Mouse (Mus musculus): ENCODE measurements around the gene Arid1b. TPM values are rescaled to one million over a fixed set of nuclear protein-coding genes. Genes with fewer than 3 reads are reported as not detected.

Arid1b gene
- polyA plus RNA-seq, 1 experiment: 59.4 TPM

GRCm38 (mm10) chr17:5067264-5067663, 73.1 kb downstream of the Arid1b start:
- TF ChIP-seq POLR2A (IDR thresholded peaks at IDR 0.05; ENCODE audit: low read depth, low read length) (no peak), CTCF (IDR thresholded peaks at IDR 0.05; ENCODE audit: extremely low read depth, insufficient read length, insufficient replicate concordance, low read depth, low read length) (no peak)

GRCm38 (mm10) chr17:5070399-5070798, 76.3 kb downstream of the Arid1b start:
- H3K4me1 ChIP-seq (ENCODE audit: control insufficient read depth, insufficient read depth, insufficient read length, low read length): no peaks in the 10 kb centered on the region
- H3K27ac ChIP-seq (ENCODE audit: insufficient read depth, low read depth, low read length): no peak overlapping the region
- H3K27me3 ChIP-seq (ENCODE audit: control insufficient read depth, insufficient read depth, low read length): no peaks in the 10 kb centered on the region
- no peak overlapping the region for H3K4me3 ChIP-seq (ENCODE audit: low read depth, low read length)
- TF ChIP-seq CTCF (IDR thresholded peaks at IDR 0.05; ENCODE audit: extremely low read depth, insufficient read length, insufficient replicate concordance, low read depth, low read length): no peak
- TF ChIP-seq POLR2A (IDR thresholded peaks at IDR 0.05; ENCODE audit: low read depth, low read length): no peak
- no peaks in the 10 kb centered on the region for H3K36me3 ChIP-seq (ENCODE audit: control insufficient read depth, insufficient read depth, low read length)
- whole genome bisulfite sequencing: 91% methylated on average over 3 of the region's 3 CpGs

More at GRCm38 (mm10) chr17:5067264-5067663, 73.1 kb downstream of the Arid1b start:
- Histone ChIP-seq H3K4me1 (ENCODE audit: control insufficient read depth, insufficient read depth, insufficient read length, low read length) (no peaks in the 10 kb centered on the region), H3K36me3 (ENCODE audit: control insufficient read depth, insufficient read depth, low read length) (no peaks in the 10 kb centered on the region), H3K27ac (ENCODE audit: insufficient read depth, low read depth, low read length) (no peak overlapping the region), H3K4me3 (ENCODE audit: low read depth, low read length) (no peak overlapping the region), H3K27me3 (ENCODE audit: control insufficient read depth, insufficient read depth, low read length) (no peaks in the 10 kb centered on the region)
- 71% methylated on average over 4 of the region's 4 CpGs for WGBS

GRCm38 (mm10) chr17:5072539-5072938, 78.4 kb downstream of the Arid1b start:
- Histone ChIP-seq H3K36me3 (ENCODE audit: control insufficient read depth, insufficient read depth, low read length) (no peaks in the 10 kb centered on the region), H3K4me3 (ENCODE audit: low read depth, low read length) (no peak overlapping the region), H3K4me1 (ENCODE audit: control insufficient read depth, insufficient read depth, insufficient read length, low read length) (no peaks in the 10 kb centered on the region), H3K27ac (ENCODE audit: insufficient read depth, low read depth, low read length) (no peak overlapping the region), H3K27me3 (ENCODE audit: control insufficient read depth, insufficient read depth, low read length) (no peaks in the 10 kb centered on the region)
- 55% methylated on average over 4 of the region's 4 CpGs for WGBS
- TF ChIP-seq CTCF (IDR thresholded peaks at IDR 0.05; ENCODE audit: extremely low read depth, insufficient read length, insufficient replicate concordance, low read depth, low read length) (no peak), POLR2A (IDR thresholded peaks at IDR 0.05; ENCODE audit: low read depth, low read length) (no peak)

- Histone ChIP-seq H3K4me1 (ENCODE audit: control insufficient read depth, insufficient read depth, insufficient read length, low read length) (peaks cover 4% of the 10 kb centered on the region; the same call in 1 of the 2 replicates), H3K27ac (ENCODE audit: insufficient read depth, low read depth, low read length) (no peak overlapping the region), H3K4me3 (ENCODE audit: low read depth, low read length) (no peak overlapping the region), H3K36me3 (ENCODE audit: control insufficient read depth, insufficient read depth, low read length) (no peaks in the 10 kb centered on the region), H3K27me3 (ENCODE audit: control insufficient read depth, insufficient read depth, low read length) (no peaks in the 10 kb centered on the region)
- WGBS: 67% methylated on average over 7 of the region's 7 CpGs
- TF ChIP-seq CTCF (IDR thresholded peaks at IDR 0.05; ENCODE audit: extremely low read depth, insufficient read length, insufficient replicate concordance, low read depth, low read length) (no peak), POLR2A (IDR thresholded peaks at IDR 0.05; ENCODE audit: low read depth, low read length) (no peak)
Observed at GRCm38 (mm10) chr17:5074752-5075506, 80.8 kb downstream of the Arid1b start.

- Histone ChIP-seq H3K4me3 (ENCODE audit: low read depth, low read length) (no peak overlapping the region), H3K27ac (ENCODE audit: insufficient read depth, low read depth, low read length) (no peak overlapping the region), H3K4me1 (ENCODE audit: control insufficient read depth, insufficient read depth, insufficient read length, low read length) (peaks cover 22% of the 10 kb centered on the region), H3K36me3 (ENCODE audit: control insufficient read depth, insufficient read depth, low read length) (no peaks in the 10 kb centered on the region), H3K27me3 (ENCODE audit: control insufficient read depth, insufficient read depth, low read length) (no peaks in the 10 kb centered on the region)
- no peak for TF ChIP-seq POLR2A (IDR thresholded peaks at IDR 0.05; ENCODE audit: low read depth, low read length)
- 64% methylated on average over 9 of the region's 9 CpGs for WGBS
Observed at GRCm38 (mm10) chr17:5077996-5078395, 83.9 kb downstream of the Arid1b start.

- Histone ChIP-seq H3K4me3 (ENCODE audit: low read depth, low read length) (no peak overlapping the region), H3K27me3 (ENCODE audit: control insufficient read depth, insufficient read depth, low read length) (no peaks in the 10 kb centered on the region), H3K36me3 (ENCODE audit: control insufficient read depth, insufficient read depth, low read length) (no peaks in the 10 kb centered on the region), H3K4me1 (ENCODE audit: control insufficient read depth, insufficient read depth, insufficient read length, low read length) (peaks cover 25% of the 10 kb centered on the region), H3K27ac (ENCODE audit: insufficient read depth, low read depth, low read length) (no peak overlapping the region)
- no peak for TF ChIP-seq POLR2A (IDR thresholded peaks at IDR 0.05; ENCODE audit: low read depth, low read length)
- no peak for TF ChIP-seq CTCF (IDR thresholded peaks at IDR 0.05; ENCODE audit: extremely low read depth, insufficient read length, insufficient replicate concordance, low read depth, low read length)
- WGBS: 70% methylated on average over 5 of the region's 5 CpGs
Observed at GRCm38 (mm10) chr17:5078576-5078975, 84.4 kb downstream of the Arid1b start.

- no peak overlapping the region for H3K27ac ChIP-seq (ENCODE audit: insufficient read depth, low read depth, low read length)
Observed at GRCm38 (mm10) chr17:5080884-5081419, 86.8 kb downstream of the Arid1b start.

More at GRCm38 (mm10) chr17:5080884-5081419, 86.8 kb downstream of the Arid1b start:
- Histone ChIP-seq H3K27me3 (ENCODE audit: control insufficient read depth, insufficient read depth, low read length) (no peaks in the 10 kb centered on the region), H3K36me3 (ENCODE audit: control insufficient read depth, insufficient read depth, low read length) (no peaks in the 10 kb centered on the region), H3K4me3 (ENCODE audit: low read depth, low read length) (no peak overlapping the region), H3K4me1 (ENCODE audit: control insufficient read depth, insufficient read depth, insufficient read length, low read length) (peaks cover 25% of the 10 kb centered on the region)
- TF ChIP-seq POLR2A (IDR thresholded peaks at IDR 0.05; ENCODE audit: low read depth, low read length) (no peak), CTCF (IDR thresholded peaks at IDR 0.05; ENCODE audit: extremely low read depth, insufficient read length, insufficient replicate concordance, low read depth, low read length) (no peak)
- WGBS: 22% methylated on average over 12 of the region's 12 CpGs

Data from small intestine, adult 2 months (tissue).